Mouse (Mus musculus) myocyte (in vitro differentiated cells): ENCODE results near the gene Zfp687. TPM values are rescaled to one million over a fixed set of nuclear protein-coding genes. Genes with fewer than 3 reads are reported as not detected.

ENCODE experiments used
- H3K27me3 ChIP-seq: one replicate; pipeline ENCODE4 v1.6.1; 2011; ENCODE audit not compliant: control insufficient read depth, insufficient read depth, insufficient read length
- H3K36me3 ChIP-seq: one replicate; pipeline ENCODE4 v1.6.1; 2011; ENCODE audit not compliant: control insufficient read depth, insufficient read depth
- H3K4me2 ChIP-seq: one replicate; pipeline ENCODE4 v1.6.1; 2011; ENCODE audit warnings: low read depth, control low read depth
- H3K4me3 ChIP-seq: one replicate; pipeline ENCODE4 v1.5.1; 2011; ENCODE audit warnings: mild to moderate bottlenecking, control low read depth, moderate library complexity
- H3K79me2 ChIP-seq: one replicate; pipeline ENCODE4 v1.6.1; 2011; ENCODE audit not compliant: control insufficient read depth, insufficient read depth
- H3ac ChIP-seq: one replicate; pipeline ENCODE4 v1.6.1; 2011; ENCODE audit not compliant: control insufficient read depth, insufficient read length
- CEBPB ChIP-seq: IDR thresholded peaks from 2 replicates; pipeline ENCODE4 v1.6.1; 2011; ENCODE audit warnings: mild to moderate bottlenecking, moderate library complexity; ENCODE audit not compliant: poor library complexity, insufficient read depth, severe bottlenecking
- E2F4 ChIP-seq: IDR thresholded peaks from one replicate; pipeline ENCODE4 v1.6.1; 2011; ENCODE audit warnings: mild to moderate bottlenecking, control low read depth, moderate library complexity; ENCODE audit not compliant: insufficient read depth
- MAX ChIP-seq: IDR thresholded peaks from one replicate; pipeline ENCODE4 v1.6.1; 2011; ENCODE audit warnings: low read depth, mild to moderate bottlenecking, control low read depth
- MYOD1 ChIP-seq, 3 experiments: IDR thresholded peaks; one replicate each; pipeline ENCODE4 v1.6.1; 2011; ENCODE audit warnings: control low read depth in 2 of 3, low read depth in 2 of 3, mild to moderate bottlenecking in 2 of 3, moderate library complexity in 1 of 3; ENCODE audit not compliant: insufficient read length in 2 of 3, control insufficient read depth in 1 of 3
- MYOG ChIP-seq, 3 experiments: IDR thresholded peaks; one replicate each; pipeline ENCODE4 v1.6.1; 2011; ENCODE audit warnings: control low read depth in 2 of 3, low read depth in 2 of 3, mild to moderate bottlenecking in 2 of 3; ENCODE audit not compliant: insufficient read length in 2 of 3, control insufficient read depth in 1 of 3, insufficient read depth in 1 of 3
- POLR2A ChIP-seq: IDR thresholded peaks from one replicate; pipeline ENCODE4 v1.6.1; 2011; ENCODE audit warnings: low read depth, mild to moderate bottlenecking, control low read depth, moderate library complexity; ENCODE audit not compliant: insufficient read length
- POLR2AphosphoS2 ChIP-seq: IDR thresholded peaks from one replicate; pipeline ENCODE4 v1.6.1; 2011; ENCODE audit warnings: low read depth, control low read depth; ENCODE audit not compliant: insufficient read length
- REST ChIP-seq: IDR thresholded peaks from one replicate; pipeline ENCODE4 v1.6.1; 2011; ENCODE audit warnings: mild to moderate bottlenecking, control low read depth, moderate library complexity; ENCODE audit not compliant: insufficient read depth, insufficient read length
- SRF ChIP-seq: IDR thresholded peaks from one replicate; pipeline ENCODE4 v1.6.1; 2011; ENCODE audit warnings: low read depth; ENCODE audit not compliant: control insufficient read depth, insufficient read length
- TCF12 ChIP-seq: IDR thresholded peaks from one replicate; pipeline ENCODE4 v1.6.1; 2011; ENCODE audit warnings: mild to moderate bottlenecking, control low read depth; ENCODE audit not compliant: poor library complexity, insufficient read depth, severe bottlenecking
- TCF3 ChIP-seq: IDR thresholded peaks from one replicate; pipeline ENCODE4 v1.6.1; 2011; ENCODE audit warnings: low read depth, control low read depth; ENCODE audit not compliant: insufficient read length
- USF1 ChIP-seq: IDR thresholded peaks from one replicate; pipeline ENCODE4 v1.6.1; 2011; ENCODE audit warnings: low read depth, mild to moderate bottlenecking, control low read depth, moderate library complexity
- polyA plus RNA-seq: library from polyadenylated mRNA; unstranded; fragments of >200 nt; fragmentation: generic; extraction: Trizol; gene quantifications from one replicate; pipeline ENCODE4 v1.2.1, GENCODE M21; 2012; ENCODE audit warnings: missing spikeins

The Zfp687 gene
- polyA plus RNA-seq, 1 experiment, result 11.5 TPM

GRCm38 (mm10) chr3:94984312-94984711 is 30.9 kb downstream of the Zfp687 start:
- H3K27me3 ChIP-seq, result no peaks in the 10 kb centered on the region
- peaks cover 22% of the 10 kb centered on the region for H3K79me2 ChIP-seq
- H3K4me2 ChIP-seq, result no peak overlapping the region
- no peak overlapping the region for H3ac ChIP-seq
- no peak overlapping the region for H3K4me3 ChIP-seq
- no peak for TF ChIP-seq MYOD1 (IDR thresholded peaks at IDR 0.05; ENCODE audit: control insufficient read depth in 1 of 3, insufficient read length in 2 of 3, low read depth in 2 of 3)
- peaks cover 9% of the 10 kb centered on the region for H3K36me3 ChIP-seq

GRCm38 (mm10) chr3:94974528-94975422 is 40.5 kb downstream of the Zfp687 start, which contains the start of gene Pi4kb:
Gene Pi4kb, plus strand, starts transcription at chr3:94974731.
- H3ac ChIP-seq, result peak within 1 kb of the TSS; percentile 44
- peak within 1 kb of the TSS; percentile 99 for H3K4me2 ChIP-seq
- H3K36me3 ChIP-seq, result no peaks in the 10 kb centered on the region
- H3K27me3 ChIP-seq, result no peaks in the 10 kb centered on the region
- H3K4me3 ChIP-seq, result peak within 1 kb of the TSS; percentile 90
- TF ChIP-seq MAX (peak; percentile 95), MYOG (IDR thresholded peaks at IDR 0.05; ENCODE audit: control insufficient read depth in 1 of 3, insufficient read depth in 1 of 3, insufficient read length in 2 of 3, low read depth in 2 of 3) (peak in 2 of 3 experiments; percentile 17 to 22), TCF12 (no peak), REST (no peak), CEBPB (no peak), USF1 (no peak), SRF (no peak), MYOD1 (IDR thresholded peaks at IDR 0.05; ENCODE audit: control insufficient read depth in 1 of 3, insufficient read length in 2 of 3, low read depth in 2 of 3) (peak in 2 of 3 experiments; percentile 23 to 47), POLR2AphosphoS2 (peak; percentile 68), POLR2A (peak; percentile 70), E2F4 (no peak), TCF3 (no peak)
- H3K79me2 ChIP-seq, result peaks cover 47% of the 10 kb centered on the region

GRCm38 (mm10) chr3:94974026-94974527 is 41.2 kb downstream of the Zfp687 start:
- H3K27me3 ChIP-seq, result no peaks in the 10 kb centered on the region
- peak overlapping the region; percentile 44 for H3ac ChIP-seq
- H3K79me2 ChIP-seq, result peaks cover 41% of the 10 kb centered on the region
- H3K36me3 ChIP-seq, result no peaks in the 10 kb centered on the region
- peak overlapping the region; percentile 94 for H3K4me2 ChIP-seq
- TF ChIP-seq E2F4, result no peak
- TF ChIP-seq REST, result no peak
- H3K4me3 ChIP-seq, result peak overlapping the region; percentile 90

GRCm38 (mm10) chr3:94973620-94974019 is 41.6 kb downstream of the Zfp687 start:
- TF ChIP-seq SRF, result no peak
- no peak for TF ChIP-seq TCF12
- no peak for TF ChIP-seq POLR2A
- TF ChIP-seq CEBPB, result no peak
- no peak for TF ChIP-seq MYOG (IDR thresholded peaks at IDR 0.05; ENCODE audit: control insufficient read depth in 1 of 3, insufficient read depth in 1 of 3, insufficient read length in 2 of 3, low read depth in 2 of 3)
- TF ChIP-seq REST, result no peak
- no peak for TF ChIP-seq POLR2AphosphoS2
- TF ChIP-seq MAX, result no peak
- TF ChIP-seq USF1, result no peak
- Histone ChIP-seq H3ac (no peak overlapping the region), H3K4me2 (peak overlapping the region; percentile 94), H3K4me3 (peak overlapping the region; percentile 90), H3K27me3 (no peaks in the 10 kb centered on the region), H3K36me3 (no peaks in the 10 kb centered on the region), H3K79me2 (peaks cover 36% of the 10 kb centered on the region)

- Histone ChIP-seq H3K36me3 (no peaks in the 10 kb centered on the region), H3K79me2 (peaks cover 26% of the 10 kb centered on the region), H3ac (no peak overlapping the region), H3K4me2 (no peak overlapping the region), H3K4me3 (no peak overlapping the region), H3K27me3 (no peaks in the 10 kb centered on the region)
- TF ChIP-seq MAX (no peak), CEBPB (no peak), SRF (no peak), POLR2A (no peak), TCF3 (no peak), E2F4 (no peak), MYOG (IDR thresholded peaks at IDR 0.05; ENCODE audit: control insufficient read depth in 1 of 3, insufficient read depth in 1 of 3, insufficient read length in 2 of 3, low read depth in 2 of 3) (no peak), REST (no peak), POLR2AphosphoS2 (no peak)
Measured at GRCm38 (mm10) chr3:94972552-94972951, 42.7 kb downstream of the Zfp687 start.
